Mouse (Mus musculus): ENCODE data around the gene Smok3b. TPM values are rescaled to one million over a fixed set of nuclear protein-coding genes. Genes with fewer than 3 reads are reported as not detected.
"Not testable (repeated sequence)": the region's sequence is repeated elsewhere in the genome, so short reads cannot be mapped to it uniquely, and the experiment has no call there.

The Smok3b gene
- polyA plus RNA-seq, 1 experiment from 2014 or later = not detected

- ATAC-seq (replicated peaks; ENCODE audit: low FRiP score) (no peak), DNase-seq (ENCODE audit: low spot score) (no peak)
- 93% methylated on average over 5 of the region's 5 CpGs for WGBS
- no peak overlapping the region for H3K4me3 ChIP-seq (ENCODE audit: low read depth, low read length)
- H3K4me1 ChIP-seq (replicated peaks; ENCODE audit: control insufficient read depth, insufficient read depth, low read length) = no peaks in the 10 kb centered on the region
- H3K36me3 ChIP-seq (ENCODE audit: control insufficient read depth, insufficient read depth, low read length) = no peaks in the 10 kb centered on the region
- H3K27ac ChIP-seq (ENCODE audit: low read depth, low read length) = no peak overlapping the region
- no peaks in the 10 kb centered on the region for H3K9me3 ChIP-seq (ENCODE audit: control insufficient read depth, low read length)
- H3K4me2 ChIP-seq (ENCODE audit: low read depth, low read length, severe bottlenecking) = no peak overlapping the region
- no peak overlapping the region for H3K9ac ChIP-seq (ENCODE audit: low read length)
- no peaks in the 10 kb centered on the region for H3K27me3 ChIP-seq (ENCODE audit: control insufficient read depth, insufficient read depth, low read length)
Observed at GRCm38 (mm10) chr5:138009437-138009836, 11.8 kb upstream of the Smok3b start.

- H3K4me1 ChIP-seq (replicated peaks; ENCODE audit: control insufficient read depth, insufficient read depth, low read length) = no peaks in the 10 kb centered on the region
- H3K9ac ChIP-seq (ENCODE audit: low read length) = no peak overlapping the region
- 88% methylated on average over 5 of the region's 5 CpGs for WGBS
Observed at GRCm38 (mm10) chr5:138012382-138012781, 8.8 kb upstream of the Smok3b start.

GRCm38 (mm10) chr5:138016530-138016929, 4.7 kb upstream of the Smok3b start:
- DNase-seq (ENCODE audit: low spot score) (no peak), ATAC-seq (replicated peaks; ENCODE audit: low FRiP score) (no peak)
- H3K4me2 ChIP-seq (ENCODE audit: low read depth, low read length, severe bottlenecking) = no peak overlapping the region
- WGBS = 97% methylated on average over 2 of the region's 2 CpGs
- no peaks in the 10 kb centered on the region for H3K9me3 ChIP-seq (ENCODE audit: control insufficient read depth, low read length)
- H3K9ac ChIP-seq (ENCODE audit: low read length) = no peak overlapping the region
- no peaks in the 10 kb centered on the region for H3K4me1 ChIP-seq (replicated peaks; ENCODE audit: control insufficient read depth, insufficient read depth, low read length)
- H3K27me3 ChIP-seq (ENCODE audit: control insufficient read depth, insufficient read depth, low read length) = no peaks in the 10 kb centered on the region
- H3K27ac ChIP-seq (ENCODE audit: low read depth, low read length) = no peak overlapping the region
- H3K36me3 ChIP-seq (ENCODE audit: control insufficient read depth, insufficient read depth, low read length) = no peaks in the 10 kb centered on the region
- no peak overlapping the region for H3K4me3 ChIP-seq (ENCODE audit: low read depth, low read length)

More at GRCm38 (mm10) chr5:138012382-138012781, 8.8 kb upstream of the Smok3b start:
- no peak overlapping the region for H3K4me2 ChIP-seq (ENCODE audit: low read depth, low read length, severe bottlenecking)
- H3K4me3 ChIP-seq (ENCODE audit: low read depth, low read length) = no peak overlapping the region
- H3K9me3 ChIP-seq (ENCODE audit: control insufficient read depth, low read length) = no peaks in the 10 kb centered on the region
- H3K27me3 ChIP-seq (ENCODE audit: control insufficient read depth, insufficient read depth, low read length) = no peaks in the 10 kb centered on the region
- no peak overlapping the region for H3K27ac ChIP-seq (ENCODE audit: low read depth, low read length)
- ATAC-seq (replicated peaks; ENCODE audit: low FRiP score) = no peak
- DNase-seq (ENCODE audit: low spot score) = no peak
- no peaks in the 10 kb centered on the region for H3K36me3 ChIP-seq (ENCODE audit: control insufficient read depth, insufficient read depth, low read length)

GRCm38 (mm10) chr5:138016997-138017396, 4.2 kb upstream of the Smok3b start:
- H3K9me3 ChIP-seq (ENCODE audit: control insufficient read depth, low read length) = no peaks in the 10 kb centered on the region
- no peak overlapping the region for H3K4me2 ChIP-seq (ENCODE audit: low read depth, low read length, severe bottlenecking)
- H3K4me1 ChIP-seq (replicated peaks; ENCODE audit: control insufficient read depth, insufficient read depth, low read length) = no peaks in the 10 kb centered on the region
- ATAC-seq (replicated peaks; ENCODE audit: low FRiP score) = no peak
- no peak overlapping the region for H3K27ac ChIP-seq (ENCODE audit: low read depth, low read length)
- no peaks in the 10 kb centered on the region for H3K27me3 ChIP-seq (ENCODE audit: control insufficient read depth, insufficient read depth, low read length)
- H3K36me3 ChIP-seq (ENCODE audit: control insufficient read depth, insufficient read depth, low read length) = no peaks in the 10 kb centered on the region
- H3K4me3 ChIP-seq (ENCODE audit: low read depth, low read length) = no peak overlapping the region
- DNase-seq (ENCODE audit: low spot score) = no peak
- no peak overlapping the region for H3K9ac ChIP-seq (ENCODE audit: low read length)

- WGBS = 88% methylated on average over 3 of the region's 4 CpGs
Observed at GRCm38 (mm10) chr5:138019577-138019976, 1.7 kb upstream of the Smok3b start.

GRCm38 (mm10) chr5:138052894-138053293, 31.7 kb downstream of the Smok3b start, which contains the start of gene Smok3c:
Gene Smok3c, plus strand, starts transcription at chr5:138053194.
- not testable (repeated sequence) for ATAC-seq (replicated peaks; ENCODE audit: low FRiP score); H3K4me2 ChIP-seq (ENCODE audit: low read depth, low read length, severe bottlenecking)

More at GRCm38 (mm10) chr5:138019577-138019976, 1.7 kb upstream of the Smok3b start:
- not testable (repeated sequence) for ATAC-seq (replicated peaks; ENCODE audit: low FRiP score); H3K27me3 ChIP-seq (ENCODE audit: control insufficient read depth, insufficient read depth, low read length); H3K4me3 ChIP-seq (ENCODE audit: low read depth, low read length); H3K36me3 ChIP-seq (ENCODE audit: control insufficient read depth, insufficient read depth, low read length); H3K9ac ChIP-seq (ENCODE audit: low read length); H3K4me2 ChIP-seq (ENCODE audit: low read depth, low read length, severe bottlenecking); H3K4me1 ChIP-seq (replicated peaks; ENCODE audit: control insufficient read depth, insufficient read depth, low read length); H3K9me3 ChIP-seq (ENCODE audit: control insufficient read depth, low read length); DNase-seq (ENCODE audit: low spot score); H3K27ac ChIP-seq (ENCODE audit: low read depth, low read length)

GRCm38 (mm10) chr5:138073803-138074202, 52.6 kb downstream of the Smok3b start:
- no peaks in the 10 kb centered on the region for H3K4me1 ChIP-seq (replicated peaks; ENCODE audit: control insufficient read depth, insufficient read depth, low read length)
- H3K36me3 ChIP-seq (ENCODE audit: control insufficient read depth, insufficient read depth, low read length) = no peaks in the 10 kb centered on the region
- H3K27ac ChIP-seq (ENCODE audit: low read depth, low read length) = no peak overlapping the region
- no peak overlapping the region for H3K9ac ChIP-seq (ENCODE audit: low read length)
- ATAC-seq (replicated peaks; ENCODE audit: low FRiP score) = no peak
- WGBS = 86% methylated on average over 4 of the region's 4 CpGs
- no peaks in the 10 kb centered on the region for H3K27me3 ChIP-seq (ENCODE audit: control insufficient read depth, insufficient read depth, low read length)
- no peak overlapping the region for H3K4me2 ChIP-seq (ENCODE audit: low read depth, low read length, severe bottlenecking)
- H3K4me3 ChIP-seq (ENCODE audit: low read depth, low read length) = no peak overlapping the region
- DNase-seq (ENCODE audit: low spot score) = no peak
- H3K9me3 ChIP-seq (ENCODE audit: control insufficient read depth, low read length) = no peaks in the 10 kb centered on the region

More at GRCm38 (mm10) chr5:138052894-138053293, 31.7 kb downstream of the Smok3b start, which contains the start of gene Smok3c:
- not testable (repeated sequence) for H3K4me1 ChIP-seq (replicated peaks; ENCODE audit: control insufficient read depth, insufficient read depth, low read length); H3K36me3 ChIP-seq (ENCODE audit: control insufficient read depth, insufficient read depth, low read length); H3K4me3 ChIP-seq (ENCODE audit: low read depth, low read length); H3K27ac ChIP-seq (ENCODE audit: low read depth, low read length); H3K9me3 ChIP-seq (ENCODE audit: control insufficient read depth, low read length); DNase-seq (ENCODE audit: low spot score); H3K9ac ChIP-seq (ENCODE audit: low read length); H3K27me3 ChIP-seq (ENCODE audit: control insufficient read depth, insufficient read depth, low read length)
- WGBS = no CpG with 5 or more reads among the region's 5 CpGs

- no peaks in the 10 kb centered on the region for H3K36me3 ChIP-seq (ENCODE audit: control insufficient read depth, insufficient read depth, low read length)
- WGBS = 78% methylated on average over 3 of the region's 3 CpGs
- no peaks in the 10 kb centered on the region for H3K9me3 ChIP-seq (ENCODE audit: control insufficient read depth, low read length)
- H3K27me3 ChIP-seq (ENCODE audit: control insufficient read depth, insufficient read depth, low read length) = no peaks in the 10 kb centered on the region
- H3K9ac ChIP-seq (ENCODE audit: low read length) = no peak overlapping the region
- ATAC-seq (replicated peaks; ENCODE audit: low FRiP score) (no peak), DNase-seq (ENCODE audit: low spot score) (no peak)
- no peaks in the 10 kb centered on the region for H3K4me1 ChIP-seq (replicated peaks; ENCODE audit: control insufficient read depth, insufficient read depth, low read length)
- no peak overlapping the region for H3K4me2 ChIP-seq (ENCODE audit: low read depth, low read length, severe bottlenecking)
- H3K4me3 ChIP-seq (ENCODE audit: low read depth, low read length) = no peak overlapping the region
- no peak overlapping the region for H3K27ac ChIP-seq (ENCODE audit: low read depth, low read length)
Observed at GRCm38 (mm10) chr5:138075684-138076083, 54.5 kb downstream of the Smok3b start.

GRCm38 (mm10) chr5:138076148-138076547, 54.9 kb downstream of the Smok3b start:
- Histone ChIP-seq H3K27ac (ENCODE audit: low read depth, low read length) (no peak overlapping the region), H3K9me3 (ENCODE audit: control insufficient read depth, low read length) (no peaks in the 10 kb centered on the region), H3K4me2 (ENCODE audit: low read depth, low read length, severe bottlenecking) (no peak overlapping the region), H3K4me3 (ENCODE audit: low read depth, low read length) (no peak overlapping the region), H3K9ac (ENCODE audit: low read length) (no peak overlapping the region), H3K4me1 (replicated peaks; ENCODE audit: control insufficient read depth, insufficient read depth, low read length) (no peaks in the 10 kb centered on the region), H3K36me3 (ENCODE audit: control insufficient read depth, insufficient read depth, low read length) (no peaks in the 10 kb centered on the region), H3K27me3 (ENCODE audit: control insufficient read depth, insufficient read depth, low read length) (no peaks in the 10 kb centered on the region)
- ATAC-seq (replicated peaks; ENCODE audit: low FRiP score) (no peak), DNase-seq (ENCODE audit: low spot score) (no peak)
- 50% methylated on average over 2 of the region's 2 CpGs for WGBS

All from forebrain, embryonic 11.5 days (tissue).